Mouse (Mus musculus): ENCODE data around the gene Timp3. TPM values are rescaled to one million over a fixed set of nuclear protein-coding genes. Genes with fewer than 3 reads are reported as not detected.
A peak's percentile ranks its signal among the peaks of the same experiment; 100 is the strongest.

Timp3 gene
- total RNA-seq, 2 experiments from 2014 or later = 45.8 to 47.4 TPM

DNA sequence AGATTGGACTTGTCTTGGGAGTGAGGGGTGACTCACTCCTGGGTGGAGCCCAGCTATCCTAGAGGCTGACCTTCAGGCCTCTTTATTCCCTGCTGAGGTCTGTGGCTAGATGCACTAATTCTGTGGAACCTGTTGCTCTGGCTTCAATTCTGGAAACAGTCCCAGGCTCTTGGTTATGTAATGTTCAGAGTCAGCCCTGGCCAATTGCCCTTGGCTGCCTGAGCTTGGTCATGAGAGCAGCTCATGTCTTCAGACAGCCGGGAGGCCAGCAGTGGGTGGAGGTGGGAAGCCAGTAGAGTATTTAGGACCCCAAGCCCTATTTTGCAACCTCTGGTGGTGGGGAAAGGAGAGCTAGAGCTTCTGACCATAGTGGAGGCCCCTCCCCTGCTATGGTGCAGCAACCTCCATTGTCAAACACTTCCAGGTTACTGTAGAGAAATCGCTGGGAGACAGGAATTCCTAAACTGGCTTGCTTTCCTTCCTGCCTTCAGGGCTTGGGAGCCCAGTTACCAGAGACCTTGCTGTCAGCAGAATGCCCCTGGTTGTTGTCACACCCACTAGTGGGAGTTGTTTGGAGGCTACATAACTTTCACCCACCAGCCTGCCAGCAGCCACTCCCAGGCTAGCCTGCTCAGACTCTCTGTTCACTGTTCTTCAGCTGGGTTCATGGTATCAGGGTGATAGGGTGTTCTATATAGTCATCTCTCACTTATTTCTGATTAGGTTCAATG, 39.6 kb downstream of the Timp3 start:
- intact Hi-C loops (cut with DNase I) = loop anchor here (5.0 kb wide), 1 partner anchor 38 kb away; the partner anchor contains the start of gene Timp3
- peak; percentile 67 to 84 for DNase-seq (ENCODE audit: extremely low spot score in 1 of 2, low spot score in 2 of 2)

DNA sequence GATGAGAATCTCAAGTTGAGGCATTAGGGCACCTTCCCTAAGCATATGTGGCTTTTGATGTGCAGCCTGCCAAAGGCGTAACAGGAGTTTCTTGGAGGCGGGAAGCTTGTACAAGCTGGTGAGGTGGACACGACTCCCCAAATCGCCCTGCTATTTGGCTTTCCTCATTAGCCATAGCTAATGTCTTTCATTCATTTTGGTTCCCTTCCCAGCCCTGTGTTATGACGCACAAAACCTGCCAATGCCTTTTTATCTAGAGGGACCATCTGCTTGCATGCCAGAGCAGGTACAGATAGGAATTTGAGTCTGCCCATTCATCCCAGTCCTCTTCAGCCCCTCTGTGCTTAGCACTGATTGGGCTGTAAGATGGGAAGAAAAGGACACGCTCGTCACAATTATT, 40.2 kb downstream of the Timp3 start:
- intact Hi-C loops (cut with DNase I) = no loop called here
- no peak for DNase-seq (ENCODE audit: extremely low spot score in 1 of 2, low spot score in 2 of 2)

DNA sequence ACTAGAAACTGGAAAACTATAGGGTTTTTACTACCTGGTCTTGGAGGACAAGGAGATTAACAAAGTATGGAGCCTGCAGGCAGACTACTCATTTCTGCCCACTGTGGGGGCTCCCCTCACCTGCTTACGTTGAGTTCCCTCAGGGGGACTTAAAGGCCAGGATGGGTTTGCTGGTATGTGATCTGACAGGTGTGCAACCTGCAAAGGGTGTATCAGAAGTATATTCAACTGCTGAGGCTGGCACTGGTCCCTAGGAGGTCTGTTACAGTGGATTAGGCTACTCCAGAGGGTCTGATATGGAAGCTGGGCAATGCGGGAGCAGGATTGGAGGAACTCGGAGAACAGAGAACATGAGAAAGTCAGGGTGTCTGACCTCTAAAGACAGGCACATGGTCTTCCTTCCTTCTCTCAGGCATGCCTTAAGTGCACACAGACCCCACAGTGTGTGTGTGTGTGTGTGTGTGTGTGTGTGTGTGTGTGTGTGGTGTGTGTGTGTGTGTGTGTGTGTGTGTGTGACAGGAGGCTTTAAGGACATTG, 40.9 kb downstream of the Timp3 start:
- intact Hi-C loops (cut with DNase I) = no loop called here

DNA sequence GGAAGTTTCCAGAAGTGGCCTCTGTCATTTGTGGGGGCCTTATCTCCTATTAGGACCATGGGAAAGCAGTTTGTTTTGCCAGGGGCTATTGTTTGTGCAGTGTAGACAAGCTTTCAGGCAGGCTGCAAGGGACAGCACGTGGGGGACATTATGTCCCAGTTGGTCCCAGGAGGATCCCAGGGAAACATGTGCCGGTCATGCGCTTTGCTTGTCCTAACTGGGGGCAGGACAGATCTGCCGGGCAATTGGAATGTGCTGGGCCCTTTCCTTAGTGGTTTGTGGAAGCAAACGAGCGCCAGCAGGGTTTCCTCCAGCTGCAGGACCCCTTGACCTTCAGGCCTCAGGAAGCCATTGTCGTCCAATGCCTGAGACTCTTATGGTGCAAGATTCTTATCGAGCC, 41.4 kb downstream of the Timp3 start:
- intact Hi-C loops (cut with DNase I) = no loop called here

More for the DNA sequence above, 40.9 kb downstream of the Timp3 start:
- DNase-seq (ENCODE audit: extremely low spot score in 1 of 2, low spot score in 2 of 2) = no peak

DNA sequence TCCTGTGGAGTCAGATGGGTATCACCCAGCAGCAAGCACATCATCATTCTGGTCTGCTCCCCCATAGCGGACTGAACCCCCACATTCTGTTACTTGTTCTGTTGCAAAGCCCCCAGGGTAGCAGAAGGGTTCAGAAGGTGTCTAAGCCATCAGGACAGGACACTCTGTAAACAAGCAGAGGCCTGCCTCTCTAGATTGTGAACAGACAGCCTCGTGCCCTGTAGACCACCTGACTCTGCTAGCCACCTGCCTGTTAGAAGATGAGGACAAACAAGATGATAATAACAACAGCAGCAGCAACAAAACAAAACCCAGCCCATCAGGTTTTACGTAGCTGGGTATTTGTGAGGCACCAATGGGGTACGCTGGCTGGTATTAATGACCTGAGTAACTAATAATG, 42.0 kb downstream of the Timp3 start:
- no peak for DNase-seq (ENCODE audit: extremely low spot score in 1 of 2, low spot score in 2 of 2)
- intact Hi-C loops (cut with DNase I) = no loop called here

More for the DNA sequence above, 41.4 kb downstream of the Timp3 start:
- DNase-seq (ENCODE audit: extremely low spot score in 1 of 2, low spot score in 2 of 2) = peak in 1 of 2 experiments; percentile 82

DNA sequence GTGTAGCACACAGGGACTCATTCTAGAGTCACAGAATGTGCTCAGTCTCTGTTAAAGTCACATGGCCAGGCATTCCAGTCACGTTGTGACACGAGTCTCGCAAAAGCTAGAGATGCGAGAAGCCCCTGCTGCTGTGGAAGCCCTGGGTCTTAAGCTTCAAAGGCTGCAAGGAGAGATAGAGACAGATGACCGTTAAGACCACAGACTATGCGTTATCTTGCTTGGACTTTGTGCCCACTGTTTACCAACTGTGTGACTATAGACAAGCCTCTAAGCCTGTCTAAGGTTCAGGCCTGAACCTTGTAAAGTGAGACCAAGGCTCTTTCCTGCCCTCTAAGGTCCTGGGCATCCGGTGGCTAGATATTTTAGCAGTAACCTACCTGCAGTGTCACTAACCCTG, 42.5 kb downstream of the Timp3 start:
- intact Hi-C loops (cut with DNase I) = no loop called here
- no peak for DNase-seq (ENCODE audit: extremely low spot score in 1 of 2, low spot score in 2 of 2)

DNA sequence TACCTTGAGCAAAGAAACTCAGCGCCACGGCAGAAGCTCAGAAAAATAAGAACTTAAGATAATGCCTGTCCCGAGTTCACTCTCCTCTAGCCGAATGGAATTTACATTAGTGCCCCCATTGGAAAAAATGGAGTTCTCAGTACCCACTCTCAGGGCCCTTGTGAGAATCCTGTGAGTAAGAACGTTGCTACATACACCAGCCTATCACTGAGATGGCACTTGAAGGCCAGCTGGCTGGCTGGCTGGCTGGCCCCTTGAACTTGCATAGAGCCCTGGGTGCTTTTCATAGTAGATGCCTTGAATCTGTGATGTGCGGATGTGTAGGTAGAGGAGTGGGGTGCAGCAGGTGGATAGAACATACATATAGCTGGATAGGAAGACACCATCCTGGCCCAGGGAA, 43.2 kb downstream of the Timp3 start:
- intact Hi-C loops (cut with DNase I) = no loop called here
- no peak for DNase-seq (ENCODE audit: extremely low spot score in 1 of 2, low spot score in 2 of 2)

DNA sequence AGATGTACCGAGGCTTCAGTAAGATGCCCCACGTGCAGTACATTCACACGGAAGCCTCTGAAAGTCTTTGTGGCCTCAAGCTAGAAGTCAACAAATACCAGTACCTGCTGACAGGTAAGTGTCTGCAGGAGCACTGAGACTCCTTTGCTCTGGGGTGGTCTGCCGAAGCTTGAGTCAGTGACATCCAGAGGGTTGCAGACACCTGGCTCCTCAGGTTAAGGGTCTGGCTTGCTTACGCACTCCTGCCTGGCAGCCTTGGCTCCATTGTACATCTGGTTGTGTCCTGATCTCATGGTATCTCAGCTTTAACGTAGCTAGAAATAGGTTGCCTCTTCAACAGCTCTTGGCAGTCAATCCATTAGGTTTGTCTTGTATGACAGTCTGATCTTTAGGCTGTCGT, 43.8 kb downstream of the Timp3 start:
- intact Hi-C loops (cut with DNase I) = no loop called here

DNA sequence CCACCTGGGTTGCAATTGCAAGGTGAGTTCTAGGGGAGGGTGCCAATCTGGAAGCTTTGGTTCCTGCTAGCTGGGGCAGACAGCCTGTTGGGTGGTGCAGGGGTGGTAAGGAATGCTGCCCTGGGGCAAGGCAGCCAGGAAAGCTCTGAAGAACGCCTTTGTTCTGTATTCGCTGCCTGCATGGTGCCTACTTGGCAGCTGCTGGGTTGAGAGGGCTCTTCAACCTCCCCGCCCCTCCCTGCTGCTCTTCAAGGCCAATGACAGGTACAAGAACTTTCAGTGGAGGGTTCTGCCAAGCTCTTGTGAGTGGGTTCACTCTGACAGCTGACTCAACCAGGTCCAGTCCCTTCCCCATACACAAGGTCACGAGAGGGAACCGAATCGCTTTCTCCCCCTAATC, 44.5 kb downstream of the Timp3 start:
- intact Hi-C loops (cut with DNase I) = no loop called here
- DNase-seq (ENCODE audit: extremely low spot score in 1 of 2, low spot score in 2 of 2) = no peak

More for the DNA sequence above, 43.8 kb downstream of the Timp3 start:
- DNase-seq (ENCODE audit: extremely low spot score in 1 of 2, low spot score in 2 of 2) = no peak

DNA sequence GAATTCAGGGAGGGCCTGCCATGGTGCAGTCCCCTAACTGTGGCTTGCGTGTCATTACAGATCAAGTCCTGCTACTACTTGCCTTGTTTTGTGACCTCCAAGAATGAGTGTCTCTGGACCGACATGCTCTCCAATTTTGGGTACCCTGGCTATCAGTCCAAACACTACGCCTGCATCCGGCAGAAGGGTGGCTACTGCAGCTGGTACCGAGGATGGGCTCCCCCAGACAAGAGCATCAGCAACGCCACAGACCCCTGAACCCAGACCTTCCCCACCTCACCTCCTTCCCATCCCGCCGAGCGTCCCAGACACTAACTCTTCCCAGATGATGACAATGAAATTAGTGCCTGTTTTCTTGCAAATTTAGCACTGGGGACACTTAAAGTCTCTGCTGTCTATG, 45.5 kb downstream of the Timp3 start:
- intact Hi-C loops (cut with DNase I) = no loop called here
- no peak for DNase-seq (ENCODE audit: extremely low spot score in 1 of 2, low spot score in 2 of 2)

DNA sequence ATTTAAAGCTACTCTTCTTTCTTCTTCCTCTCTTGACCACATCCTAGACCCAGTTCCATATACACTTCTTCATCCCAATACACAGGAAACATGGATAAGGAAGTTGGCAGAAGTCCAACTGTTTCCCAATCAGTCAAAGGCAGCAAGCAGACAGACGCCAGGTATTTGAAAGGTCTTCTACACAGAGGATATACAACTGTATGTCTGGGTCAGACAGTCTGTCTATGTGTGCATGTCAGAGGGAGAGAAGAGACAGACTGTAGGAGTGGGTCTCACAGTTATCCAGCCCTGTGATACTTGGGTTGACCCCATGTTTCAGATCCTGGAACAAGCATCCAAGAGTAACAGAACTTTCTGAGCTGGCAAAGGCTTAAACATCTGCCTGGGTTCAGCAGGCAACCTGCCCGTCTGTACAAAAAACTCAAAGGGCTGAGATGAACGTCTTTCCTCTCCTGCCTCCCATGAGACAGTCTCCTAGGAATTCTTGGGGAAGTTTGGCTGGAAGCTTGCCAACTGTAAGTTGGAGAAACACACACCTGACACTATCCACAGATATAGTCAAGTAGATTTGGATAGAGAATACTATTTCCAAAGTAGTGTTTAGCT, 46.2 kb downstream of the Timp3 start:
- DNase-seq (ENCODE audit: extremely low spot score in 1 of 2, low spot score in 2 of 2) = no peak
- intact Hi-C loops (cut with DNase I) = no loop called here

DNA sequence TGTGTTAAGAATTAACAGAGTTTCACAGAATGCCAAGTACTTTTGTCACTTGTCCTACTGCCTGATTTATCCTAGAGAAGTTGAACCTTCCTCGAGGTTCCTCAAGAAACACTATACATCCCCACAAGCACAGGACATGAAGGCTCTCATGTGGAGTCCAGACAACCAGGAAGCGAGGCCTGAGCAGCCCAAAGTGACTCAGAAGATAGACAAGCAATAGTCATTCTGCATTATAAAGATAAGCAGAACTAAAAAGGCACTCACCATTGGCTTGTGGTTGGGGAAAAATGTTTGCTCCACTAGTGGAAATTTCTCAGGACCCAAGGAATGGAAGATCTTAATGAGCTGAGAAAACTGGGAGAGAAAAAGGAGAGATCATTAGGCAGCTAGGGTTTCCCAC, 51.1 kb downstream of the Timp3 start:
- intact Hi-C loops (cut with DNase I) = loop anchor here (10.0 kb wide), 1 partner anchor 104 kb away; no protein-coding TSS in a partner anchor
- no peak for DNase-seq (ENCODE audit: extremely low spot score in 1 of 2, low spot score in 2 of 2)

DNA sequence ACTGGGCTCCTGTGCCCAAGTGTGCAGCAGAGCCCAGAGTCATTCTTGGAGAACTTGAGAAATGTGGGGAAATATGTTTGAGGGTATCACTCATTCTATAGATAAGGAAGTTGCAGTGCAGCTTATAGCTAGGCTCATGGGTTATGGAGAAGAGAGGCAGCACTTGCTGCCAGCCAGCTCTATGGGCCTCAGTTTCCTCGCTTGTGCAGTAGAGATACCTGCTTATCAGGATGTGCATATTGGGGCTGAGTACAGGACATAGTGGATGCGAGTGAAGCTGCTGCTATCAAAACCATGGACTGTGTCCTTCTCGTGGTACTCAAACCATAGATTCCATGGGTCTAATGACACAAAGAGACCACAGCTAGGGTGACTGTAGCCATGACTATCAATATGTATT, 52.3 kb downstream of the Timp3 start:
- DNase-seq (ENCODE audit: extremely low spot score in 1 of 2, low spot score in 2 of 2) = no peak
- intact Hi-C loops (cut with DNase I) = loop anchor here (10.0 kb wide), 1 partner anchor 102 kb away; no protein-coding TSS in a partner anchor

DNA sequence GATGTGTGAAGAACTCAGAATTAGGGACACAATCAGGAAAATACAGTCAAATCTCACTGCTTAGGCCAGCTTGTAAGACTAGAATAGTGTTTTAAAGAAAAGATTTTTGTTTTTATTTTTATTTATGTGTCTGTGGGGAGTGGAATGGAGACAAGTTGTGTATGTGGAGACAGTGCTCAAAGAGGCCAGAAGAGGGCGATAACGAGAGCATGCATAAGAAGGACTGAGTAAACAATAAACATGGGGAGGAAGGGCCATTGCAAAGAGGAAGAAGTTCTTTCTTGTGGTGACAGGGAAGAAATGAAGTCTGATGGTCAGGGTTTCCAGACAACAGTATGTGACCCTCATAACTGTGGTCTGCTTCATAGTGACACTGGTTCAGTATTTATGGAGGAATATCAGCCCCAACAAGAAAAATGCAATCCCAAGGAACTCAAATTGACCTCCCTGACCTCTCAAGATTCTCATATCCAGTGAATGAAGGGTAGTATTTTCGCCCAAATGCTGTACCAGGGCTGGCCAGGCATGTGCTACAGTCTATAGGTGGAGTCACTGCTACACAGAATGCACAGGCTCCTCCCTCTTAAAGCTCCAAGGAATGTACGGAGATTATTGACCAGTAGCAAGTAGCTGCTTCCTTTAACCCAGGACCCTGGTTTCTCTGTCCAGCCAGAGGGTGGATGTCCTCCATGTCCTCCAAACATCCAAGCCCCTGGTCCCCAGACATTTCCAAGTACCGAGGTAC, 56.8 kb downstream of the Timp3 start:
- no peak for DNase-seq (ENCODE audit: extremely low spot score in 1 of 2, low spot score in 2 of 2)
- intact Hi-C loops (cut with DNase I) = loop anchor here (10.0 kb wide), 1 partner anchor 98 kb away; no protein-coding TSS in a partner anchor

DNA sequence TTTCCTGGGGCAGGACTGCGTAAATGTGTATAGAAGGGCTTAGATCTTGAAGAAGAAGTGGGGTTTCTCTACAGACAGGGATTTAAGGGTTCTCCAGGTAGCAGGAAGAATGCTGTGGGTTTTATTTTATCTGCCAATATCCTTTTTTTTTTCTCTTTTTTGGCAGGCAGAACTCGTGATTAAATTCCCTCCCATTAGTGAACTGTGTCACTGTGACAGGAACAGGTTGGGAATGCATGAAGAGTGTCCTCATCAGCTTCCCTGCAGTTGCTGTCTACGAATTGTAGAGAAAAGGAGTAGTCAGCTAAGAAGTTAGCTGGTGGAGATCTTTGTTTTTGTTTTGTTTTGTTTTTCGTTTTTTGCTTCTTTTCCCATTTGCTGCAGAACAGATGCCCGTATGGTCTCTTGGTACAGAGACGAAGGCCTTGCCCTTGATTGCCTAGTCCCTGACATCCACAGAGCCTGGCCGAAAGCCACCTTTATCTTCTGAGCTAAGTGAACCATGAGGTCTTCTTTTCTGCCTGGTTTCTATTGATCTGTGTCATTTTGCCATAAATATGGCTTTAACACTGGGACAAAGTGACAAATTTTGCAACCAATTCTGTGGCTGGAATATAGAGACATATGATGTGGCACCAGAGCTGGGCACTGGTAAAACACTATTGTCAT, 58.3 kb downstream of the Timp3 start:
- DNase-seq (ENCODE audit: extremely low spot score in 1 of 2, low spot score in 2 of 2) = no peak
- intact Hi-C loops (cut with DNase I) = loop anchor here (10.0 kb wide), 1 partner anchor 96 kb away; no protein-coding TSS in a partner anchor

DNA sequence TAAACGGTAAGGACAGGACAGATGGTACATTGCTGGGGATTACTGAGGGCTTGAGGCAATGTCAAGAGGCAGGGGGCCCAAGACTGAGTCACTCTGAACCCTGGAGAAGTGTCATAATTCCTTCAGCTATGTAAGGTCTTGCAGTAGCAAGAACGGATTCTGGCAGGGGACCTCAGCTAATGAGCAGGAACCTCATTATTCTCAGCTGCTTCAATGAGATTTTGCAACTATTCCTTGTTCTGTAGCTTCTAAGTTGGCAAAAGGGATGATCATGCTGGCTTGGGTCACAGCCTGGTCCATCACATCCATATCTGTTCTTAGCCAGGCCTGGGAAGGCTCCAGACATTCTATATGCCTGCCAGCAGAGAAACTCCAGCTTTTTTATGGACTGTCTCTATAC, 59.0 kb downstream of the Timp3 start:
- DNase-seq (ENCODE audit: extremely low spot score in 1 of 2, low spot score in 2 of 2) = no peak
- intact Hi-C loops (cut with DNase I) = loop anchor here (10.0 kb wide), 1 partner anchor 96 kb away; no protein-coding TSS in a partner anchor

DNA sequence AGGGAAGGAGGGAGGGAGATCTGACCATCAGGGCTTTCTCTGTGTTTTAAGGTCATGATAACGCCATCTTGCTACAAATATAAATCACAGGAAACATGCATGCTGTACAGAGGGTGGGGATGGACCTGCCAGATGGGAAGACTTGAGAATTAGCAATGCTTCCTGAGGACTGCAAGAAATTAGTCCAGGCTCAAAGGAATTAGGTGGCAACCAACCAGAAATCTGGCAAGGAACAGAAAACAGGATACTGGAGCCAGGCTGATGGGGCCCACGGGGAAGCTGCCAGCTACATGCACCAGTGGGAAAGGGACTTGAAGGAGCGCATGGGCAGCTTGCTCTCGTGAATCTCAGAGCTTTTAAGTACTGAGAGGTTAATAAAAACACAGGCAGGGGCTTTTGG, 59.5 kb downstream of the Timp3 start:
- intact Hi-C loops (cut with DNase I) = loop anchor here (10.0 kb wide), 1 partner anchor 95 kb away; no protein-coding TSS in a partner anchor
- peak in 1 of 2 experiments; percentile 23 for DNase-seq (ENCODE audit: extremely low spot score in 1 of 2, low spot score in 2 of 2)

DNA sequence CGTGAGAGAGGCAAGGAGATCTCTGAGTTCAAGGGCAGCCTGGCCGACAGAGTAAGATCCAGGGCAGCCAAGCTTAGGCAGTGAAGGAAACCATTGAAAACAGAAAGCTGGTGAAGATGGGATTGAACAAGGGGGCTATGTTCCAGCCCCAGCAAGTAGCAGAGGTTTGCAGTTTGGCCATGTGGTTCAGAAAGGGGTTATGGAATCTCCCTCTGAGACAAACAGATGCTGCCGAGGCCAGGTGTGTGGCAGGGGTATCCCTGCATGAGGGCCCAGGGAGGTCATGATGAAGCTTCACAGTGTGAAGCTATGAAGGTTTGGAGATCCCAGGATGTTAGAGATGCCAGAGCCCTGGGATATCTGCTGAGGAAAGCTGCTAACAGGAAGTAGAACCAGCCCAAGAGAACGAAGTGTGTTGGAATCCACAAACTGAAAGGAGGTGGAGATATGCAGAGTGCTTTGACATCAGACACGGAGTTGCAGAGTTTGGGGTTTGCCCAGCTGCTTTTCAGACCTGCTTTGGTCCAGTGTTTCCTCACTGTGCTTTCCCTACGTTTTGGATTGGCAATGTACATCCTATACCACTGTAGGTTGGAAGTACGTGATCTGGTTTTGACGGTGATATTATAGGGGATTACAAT, 63.6 kb downstream of the Timp3 start:
- intact Hi-C loops (cut with DNase I) = no loop called here
- no peak for DNase-seq (ENCODE audit: extremely low spot score in 1 of 2, low spot score in 2 of 2)

Data from left cerebral cortex, postnatal 10 days (tissue).